Mouse (Mus musculus) heart, embryonic 14.5 days (tissue): ENCODE measurements at regions not wholly inside any gene's neighbourhood (a gene's known extent, or its start where the extent isn't known, plus 50 kb on each side); places are given as distances from the start of the nearest gene placed in this dataset.

Experiments
- ATAC-seq: fragments of 200-750 bp; cut with Nextera tagmentation; 2 replicates; pipeline ENCODE4 v1.8.0; 2017; ENCODE audit warnings: low read depth, moderate TSS enrichment; ENCODE audit not compliant: insufficient number of reproducible peaks, insufficient read depth, low FRiP score
- H3K27ac ChIP-seq, 2 experiments: fragments of 200-500 bp in 1 of 2; fragments of 300-500 bp in 1 of 2; sonication (generic) in 1 of 2; replicated peaks in 1 of 2; 2 replicates each; pipeline ENCODE4 v1.5.1; 2012 to 2014; ENCODE audit warnings: low read depth in 2 of 2, low read length in 2 of 2, control low read depth in 1 of 2, mild to moderate bottlenecking in 1 of 2, mixed read lengths in 1 of 2; ENCODE audit not compliant: control insufficient read depth in 1 of 2, insufficient read depth in 1 of 2
- H3K27me3 ChIP-seq: fragments of 300-500 bp; sonication (generic); 2 replicates; pipeline ENCODE4 v1.6.1; 2014; ENCODE audit warnings: mild to moderate bottlenecking, low read length, control low read depth; ENCODE audit not compliant: control insufficient read depth, insufficient read depth
- H3K36me3 ChIP-seq: fragments of 300-500 bp; sonication (generic); 2 replicates; pipeline ENCODE4 v1.6.1; 2014; ENCODE audit warnings: mild to moderate bottlenecking, control low read depth, low read length, mixed read lengths; ENCODE audit not compliant: control insufficient read depth, insufficient read depth
- H3K4me1 ChIP-seq, 2 experiments: fragments of 200-500 bp in 1 of 2; fragments of 300-500 bp in 1 of 2; sonication (generic) in 1 of 2; 2 replicates each; pipeline ENCODE4 v1.6.1; 2012 to 2014; ENCODE audit warnings: low read length in 2 of 2, control low read depth in 1 of 2, mixed read lengths in 1 of 2; ENCODE audit not compliant: control insufficient read depth in 2 of 2, insufficient read depth in 2 of 2
- H3K4me2 ChIP-seq: fragments of 300-500 bp; sonication (generic); 2 replicates; pipeline ENCODE4 v1.6.1; 2014; ENCODE audit warnings: mild to moderate bottlenecking, low read length
- H3K4me3 ChIP-seq, 2 experiments: fragments of 200-500 bp in 1 of 2; fragments of 300-500 bp in 1 of 2; sonication (generic) in 1 of 2; 2 replicates each; pipeline ENCODE4 v1.5.1; 2012 to 2014; ENCODE audit warnings: low read length in 2 of 2, mild to moderate bottlenecking in 2 of 2, control low read depth in 1 of 2, low read depth in 1 of 2, moderate library complexity in 1 of 2; ENCODE audit not compliant: control insufficient read depth in 1 of 2, insufficient read depth in 1 of 2
- H3K9ac ChIP-seq: fragments of 300-500 bp; sonication (generic); 2 replicates; pipeline ENCODE4 v1.6.1; 2014; ENCODE audit warnings: mild to moderate bottlenecking, low read length
- H3K9me3 ChIP-seq: fragments of 300-500 bp; sonication (generic); 2 replicates; pipeline ENCODE4 v1.6.1; 2016; ENCODE audit warnings: low read length, control low read depth; ENCODE audit not compliant: control insufficient read depth
- WGBS: fragments of 180-500 bp; shearing (Covaris S2); extraction: QIAGEN DNeasy Blood & Tissue Kit; methylation state at CpG from one replicate; pipeline ENCODE4 v1.1.7; 2014; 5-methylcytosine and 5-hydroxymethylcytosine counted together

DNA sequence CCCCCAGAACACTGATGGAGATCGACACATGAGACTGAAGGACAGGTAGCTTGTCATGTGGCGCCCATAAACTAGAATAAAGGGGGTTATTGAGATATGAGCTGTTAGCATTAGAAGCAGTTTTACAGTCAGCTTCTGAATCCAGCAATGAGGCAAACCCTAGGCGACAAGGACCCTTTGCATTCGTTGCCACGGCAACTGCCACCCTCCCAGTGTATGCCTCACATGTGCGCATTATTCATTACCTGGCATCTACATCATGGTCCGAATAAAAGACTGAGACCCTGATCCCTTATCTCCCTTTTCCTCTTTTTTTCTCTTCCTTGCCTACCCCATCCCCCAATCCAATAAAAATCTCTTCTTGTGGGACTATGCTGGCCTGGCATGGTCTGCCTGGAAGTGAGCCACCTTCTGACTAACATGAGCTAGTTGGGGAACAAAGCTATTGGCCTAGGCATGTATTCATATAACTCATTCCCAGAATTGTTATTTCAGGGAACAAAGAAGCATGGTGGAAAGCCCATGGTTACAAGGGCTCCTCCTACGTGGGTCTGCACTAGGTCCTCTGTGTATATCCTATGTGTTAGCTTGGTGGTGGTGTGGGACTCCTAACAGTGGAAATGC is 229.4 kb downstream of the Drd1 start:
- Histone ChIP-seq H3K36me3 (no peaks in the 10 kb centered on the region), H3K9me3 (0 out of 2 replicates have a peak, but pooled peaks cover 4% of the 10 kb centered on the region), H3K4me2 (no peak overlapping the region), H3K9ac (no peak overlapping the region), H3K27ac (no peak overlapping the region), H3K4me1 (no peaks in the 10 kb centered on the region), H3K27me3 (no peaks in the 10 kb centered on the region), H3K4me3 (no peak overlapping the region)
- 71% methylated on average over 8 of the region's 8 CpGs for WGBS
- no peak for ATAC-seq

GRCm38 (mm10) chr13:53822061-53822460 is 233.4 kb downstream of the Drd1 start:
- Histone ChIP-seq H3K4me3 (no peak overlapping the region), H3K27ac (no peak overlapping the region), H3K9me3 (no peaks in the 10 kb centered on the region), H3K27me3 (no peaks in the 10 kb centered on the region), H3K4me2 (no peak overlapping the region), H3K4me1 (no peaks in the 10 kb centered on the region), H3K9ac (no peak overlapping the region), H3K36me3 (no peaks in the 10 kb centered on the region)
- 66% methylated on average over 8 of the region's 8 CpGs for WGBS
- ATAC-seq, result no peak

DNA sequence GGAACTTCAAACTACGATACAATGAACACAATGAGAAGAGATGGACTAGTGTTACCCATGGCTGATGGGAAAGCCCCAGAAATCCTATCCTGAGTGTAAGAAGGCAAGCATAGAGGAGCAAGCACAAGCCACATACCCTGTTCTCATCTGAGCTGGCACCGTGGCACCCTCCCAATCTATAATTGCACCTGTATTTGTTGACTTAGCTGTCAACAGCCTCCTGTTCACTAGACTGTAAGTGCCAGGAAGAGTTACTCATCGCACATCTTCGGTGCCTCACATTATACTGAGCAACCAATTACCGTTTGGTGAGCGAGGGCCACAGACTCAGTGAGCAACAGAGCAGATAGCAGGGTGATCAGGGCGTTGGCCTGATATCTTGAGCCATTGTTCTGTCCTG is 239.9 kb downstream of the Drd1 start:
- 70% methylated on average over 7 of the region's 7 CpGs for WGBS
- H3K4me1 ChIP-seq, result no peaks in the 10 kb centered on the region
- no peaks in the 10 kb centered on the region for H3K9me3 ChIP-seq
- no peak overlapping the region for H3K9ac ChIP-seq
- ATAC-seq, result no peak
- no peak overlapping the region for H3K27ac ChIP-seq
- no peaks in the 10 kb centered on the region for H3K36me3 ChIP-seq
- H3K4me3 ChIP-seq, result no peak overlapping the region
- no peaks in the 10 kb centered on the region for H3K27me3 ChIP-seq
- no peak overlapping the region for H3K4me2 ChIP-seq

- no peaks in the 10 kb centered on the region for H3K9me3 ChIP-seq
- WGBS, result 69% methylated on average over 9 of the region's 9 CpGs
- no peak overlapping the region for H3K27ac ChIP-seq
- H3K9ac ChIP-seq, result no peak overlapping the region
- H3K4me1 ChIP-seq, result no peaks in the 10 kb centered on the region
- no peak for ATAC-seq
- no peaks in the 10 kb centered on the region for H3K27me3 ChIP-seq
- no peak overlapping the region for H3K4me2 ChIP-seq
- H3K36me3 ChIP-seq, result no peaks in the 10 kb centered on the region
- H3K4me3 ChIP-seq, result no peak overlapping the region
Observed at GRCm38 (mm10) chr13:53814088-53814487, 241.4 kb downstream of the Drd1 start.

GRCm38 (mm10) chr13:53811862-53812261 is 243.6 kb downstream of the Drd1 start:
- WGBS, result 29% methylated on average over 4 of the region's 4 CpGs
- H3K27ac ChIP-seq, result no peak overlapping the region
- no peaks in the 10 kb centered on the region for H3K27me3 ChIP-seq
- no peaks in the 10 kb centered on the region for H3K9me3 ChIP-seq
- no peak overlapping the region for H3K9ac ChIP-seq
- H3K4me2 ChIP-seq, result no peak overlapping the region
- H3K4me3 ChIP-seq, result no peak overlapping the region
- no peaks in the 10 kb centered on the region for H3K36me3 ChIP-seq
- ATAC-seq, result no peak
- peaks cover 9 to 13% of the 10 kb centered on the region in 2 experiments for H3K4me1 ChIP-seq

- no peak for ATAC-seq
- H3K9ac ChIP-seq, result no peak overlapping the region
- no peak overlapping the region for H3K4me3 ChIP-seq
- H3K36me3 ChIP-seq, result no peaks in the 10 kb centered on the region
- no peaks in the 10 kb centered on the region for H3K9me3 ChIP-seq
- no peaks in the 10 kb centered on the region for H3K27me3 ChIP-seq
- H3K4me2 ChIP-seq, result no peak overlapping the region
- H3K4me1 ChIP-seq, result peaks cover 9 to 13% of the 10 kb centered on the region in 2 experiments
- no peak overlapping the region for H3K27ac ChIP-seq
- WGBS, result 70% methylated on average over 8 of the region's 8 CpGs
Observed at GRCm38 (mm10) chr13:53811151-53811550, 244.4 kb downstream of the Drd1 start.

GRCm38 (mm10) chr13:53807791-53808525 is 247.5 kb downstream of the Drd1 start:
- peak; percentile 61; the same call in 1 of the 2 replicates for ATAC-seq
- Histone ChIP-seq H3K27me3 (no peaks in the 10 kb centered on the region), H3K27ac (no peak overlapping the region), H3K9ac (no peak overlapping the region), H3K4me2 (0 out of 2 replicates have a peak overlapping the region, but pooled peaks have one; percentile 4), H3K4me1 (peaks cover 9 to 13% of the 10 kb centered on the region in 2 experiments), H3K9me3 (no peaks in the 10 kb centered on the region), H3K4me3 (no peak overlapping the region), H3K36me3 (no peaks in the 10 kb centered on the region)
- 46% methylated on average over 13 of the region's 13 CpGs for WGBS
